Mouse (Mus musculus): ENCODE results near the gene Tead1.

- TF ChIP-seq POLR2A (IDR thresholded peaks at IDR 0.05; ENCODE audit: insufficient read depth, low read length) = no peak
- TF ChIP-seq CTCF (IDR thresholded peaks at IDR 0.05; ENCODE audit: low read depth, low read length) = no peak
Measured at GRCm38 (mm10) chr7:112790334-112790733, 111.2 kb downstream of the Tead1 start.
